ENCODE assay signal across 12 mouse cellular contexts in genomic region chr14:23378351-23379087, GRCm38 (mm10).
DNase-seq lines count a peak whose midpoint lies in the region; ATAC-seq and TF ChIP-seq lines count a peak whose summit lies in the region.
"Had no signal": no experiment of that assay in that cellular context is flagged by ENCODE, and none has a peak within 500 bp of the region (broad histone marks: within the 10 kb centered on the region; RNA-seq: fewer than 3 reads in every experiment).

No protein-coding gene starts in this region.

- DNase-seq in lung, postnatal 0 days (ENCODE audit: low spot score) = no peak
- no peak for DNase-seq in adrenal gland, adult 8-10 months
- DNase-seq in heart, adult 9 months (ENCODE audit: low spot score in 2 of 2) = no peak
- DNase-seq: cerebellum, adult 9-10 months; kidney, adult 9 months; lung, adult 18-20 months had no signal

- H3K27ac ChIP-seq in lung, embryonic 16.5 days (ENCODE audit: low read length) = peak overlapping the region; percentile 7; the same call in 1 of the 2 replicates
- no peak overlapping the region for H3K27ac ChIP-seq in lung, postnatal 0 days (ENCODE audit: low read length)
- H3K27ac ChIP-seq in forebrain, embryonic 15.5 days (replicated peaks) = no peak overlapping the region
- H3K27ac ChIP-seq in limb, embryonic 12.5 days = peak overlapping the region; percentile 75
- H3K27ac ChIP-seq in neural tube, embryonic 13.5 days (replicated peaks) = no peak overlapping the region

- no peak for TF ChIP-seq EP300 in lung, postnatal 0 days (IDR thresholded peaks at IDR 0.05)

- no peak for ATAC-seq in lung, embryonic 16.5 days (ENCODE audit: low read depth)
- ATAC-seq in lung, postnatal 0 days = no peak
- ATAC-seq in forebrain, embryonic 15.5 days (replicated peaks) = peak; percentile 61; the same call in 1 of the 2 replicates
- no peak; the same call in none of the 2 replicates for ATAC-seq in limb, embryonic 12.5 days (ENCODE audit: insufficient number of reproducible peaks, insufficient read depth, low FRiP score, low TSS enrichment, low read depth)
- ATAC-seq in neural tube, embryonic 13.5 days (ENCODE audit: low read depth) = 0 out of 2 replicates have a peak, but pooled peaks have one; percentile 27
- ATAC-seq in megakaryocyte-erythroid progenitor cell, adult 5-6 weeks (replicated peaks; ENCODE audit: low FRiP score, low TSS enrichment, poor library complexity, severe bottlenecking) = no peak
- ATAC-seq: CD4-positive, CD25-positive, alpha-beta regulatory T cell, adult 4 months had no signal

- H3K36me3 ChIP-seq in lung, embryonic 16.5 days (ENCODE audit: control insufficient read depth, insufficient read depth, low read length) = no peaks in the 10 kb centered on the region
- H3K36me3 ChIP-seq in lung, postnatal 0 days (ENCODE audit: insufficient read depth, low read length) = no peaks in the 10 kb centered on the region
- no peaks in the 10 kb centered on the region for H3K36me3 ChIP-seq in forebrain, embryonic 15.5 days
- no peaks in the 10 kb centered on the region for H3K36me3 ChIP-seq in limb, embryonic 12.5 days
- H3K36me3 ChIP-seq in neural tube, embryonic 13.5 days = no peaks in the 10 kb centered on the region

- 42% methylated on average over 6 of the region's 6 CpGs for WGBS in lung, embryonic 16.5 days
- WGBS in lung, postnatal 0 days = 35% methylated on average over 6 of the region's 6 CpGs
- 10% methylated on average over 6 of the region's 6 CpGs for WGBS in forebrain, embryonic 15.5 days
- 28% methylated on average over 6 of the region's 6 CpGs for whole genome bisulfite sequencing in limb, embryonic 12.5 days
- 18% methylated on average over 6 of the region's 6 CpGs for WGBS in neural tube, embryonic 13.5 days

- H3K4me1 ChIP-seq in lung, embryonic 16.5 days (replicated peaks; ENCODE audit: control insufficient read depth, insufficient read depth, low read length) = peaks cover 2% of the 10 kb centered on the region; the same call in 1 of the 2 replicates
- no peaks in the 10 kb centered on the region for H3K4me1 ChIP-seq in lung, postnatal 0 days (ENCODE audit: insufficient read depth, low read depth, low read length)
- peaks cover 10% of the 10 kb centered on the region for H3K4me1 ChIP-seq in forebrain, embryonic 15.5 days
- peaks cover 31% of the 10 kb centered on the region for H3K4me1 ChIP-seq in limb, embryonic 12.5 days (replicated peaks)
- H3K4me1 ChIP-seq in neural tube, embryonic 13.5 days (replicated peaks) = peaks cover 14% of the 10 kb centered on the region

- no peaks in the 10 kb centered on the region for H3K9me3 ChIP-seq in lung, embryonic 16.5 days (ENCODE audit: control insufficient read depth, low read length)
- H3K9me3 ChIP-seq in lung, postnatal 0 days (ENCODE audit: low read length) = no peaks in the 10 kb centered on the region
- H3K9me3 ChIP-seq in forebrain, embryonic 15.5 days = no peaks in the 10 kb centered on the region
- no peaks in the 10 kb centered on the region for H3K9me3 ChIP-seq in limb, embryonic 12.5 days
- no peaks in the 10 kb centered on the region for H3K9me3 ChIP-seq in neural tube, embryonic 13.5 days

- TF ChIP-seq CTCF in lung, postnatal 0 days (IDR thresholded peaks at IDR 0.05) = no peak

- H3K4me3 ChIP-seq in lung, embryonic 16.5 days (ENCODE audit: low read length) = no peak overlapping the region
- H3K4me3 ChIP-seq in lung, postnatal 0 days (ENCODE audit: low read depth, low read length) = no peak overlapping the region
- H3K4me3 ChIP-seq in forebrain, embryonic 15.5 days = no peak overlapping the region
- no peak overlapping the region for H3K4me3 ChIP-seq in limb, embryonic 12.5 days (replicated peaks)
- H3K4me3 ChIP-seq in neural tube, embryonic 13.5 days = no peak overlapping the region

- no peak overlapping the region for H3K9ac ChIP-seq in lung, embryonic 16.5 days (ENCODE audit: low read length)
- H3K9ac ChIP-seq in lung, postnatal 0 days (replicated peaks; ENCODE audit: low read depth) = no peak overlapping the region
- no peak overlapping the region for H3K9ac ChIP-seq in forebrain, embryonic 15.5 days (replicated peaks)
- H3K9ac ChIP-seq in limb, embryonic 12.5 days (replicated peaks) = no peak overlapping the region
- no peak overlapping the region for H3K9ac ChIP-seq in neural tube, embryonic 13.5 days

- no peak overlapping the region for H3K4me2 ChIP-seq in lung, embryonic 16.5 days (ENCODE audit: low read depth, low read length)
- H3K4me2 ChIP-seq in lung, postnatal 0 days (replicated peaks; ENCODE audit: low read depth, low read length) = no peak overlapping the region
- H3K4me2 ChIP-seq in forebrain, embryonic 15.5 days (replicated peaks) = no peak overlapping the region
- H3K4me2 ChIP-seq in limb, embryonic 12.5 days = no peak overlapping the region
- no peak overlapping the region for H3K4me2 ChIP-seq in neural tube, embryonic 13.5 days

- no peaks in the 10 kb centered on the region for H3K27me3 ChIP-seq in lung, embryonic 16.5 days (ENCODE audit: control insufficient read depth, insufficient read depth, low read depth, low read length)
- H3K27me3 ChIP-seq in lung, postnatal 0 days (replicated peaks; ENCODE audit: insufficient read depth, low read length) = no peaks in the 10 kb centered on the region
- H3K27me3 ChIP-seq in forebrain, embryonic 15.5 days = no peaks in the 10 kb centered on the region
- no peaks in the 10 kb centered on the region for H3K27me3 ChIP-seq in limb, embryonic 12.5 days
- 0 out of 2 replicates have a peak, but pooled peaks cover 6% of the 10 kb centered on the region for H3K27me3 ChIP-seq in neural tube, embryonic 13.5 days

Comparison
In these comparisons a context has a peak if more than half of its experiments do, and no peak if none do; other contexts are left out.
1. H3K27ac ChIP-seq: peak in lung, embryonic 16.5 days (single experiment) and limb, embryonic 12.5 days (single experiment); none in lung, postnatal 0 days (single experiment), forebrain, embryonic 15.5 days (single experiment) and neural tube, embryonic 13.5 days (single experiment).
2. ATAC-seq: peak in forebrain, embryonic 15.5 days (single experiment) and neural tube, embryonic 13.5 days (single experiment); none in lung, embryonic 16.5 days (single experiment), lung, postnatal 0 days (single experiment), limb, embryonic 12.5 days (single experiment) and megakaryocyte-erythroid progenitor cell, adult 5-6 weeks (single experiment).